10 mouse cellular contexts compared by ENCODE assay signal in the genomic region with DNA sequence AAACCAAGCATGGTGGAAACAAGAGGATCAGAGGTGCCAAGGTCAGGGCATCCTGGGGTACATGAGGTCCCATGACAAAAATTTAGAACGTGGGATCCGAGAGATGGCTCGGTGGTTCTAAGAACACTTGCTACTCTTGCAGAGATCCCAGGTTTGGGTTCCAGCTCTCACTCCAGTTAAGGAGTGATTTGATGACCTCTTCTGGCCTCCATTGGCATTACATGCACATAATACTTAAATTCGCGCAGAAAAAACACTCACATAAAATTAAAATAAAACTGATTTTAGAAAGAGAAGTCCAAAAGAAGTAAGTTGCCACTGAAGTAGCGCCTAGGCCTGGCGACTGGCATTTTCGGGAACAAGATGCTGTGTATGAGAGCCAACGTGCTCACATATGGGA. TPM values are rescaled to one million over a fixed set of nuclear protein-coding genes. Genes with fewer than 3 reads are reported as not detected.
DNase-seq lines count a peak whose midpoint lies in the region; ATAC-seq and TF ChIP-seq lines count a peak whose summit lies in the region.
"Had no signal": no experiment of that assay in that cellular context is flagged by ENCODE, and none has a peak within 500 bp of the region (broad histone marks: within the 10 kb centered on the region; RNA-seq: fewer than 3 reads in every experiment).

No protein-coding gene starts in this region.

- no peak overlapping the region for H3K4me3 ChIP-seq in heart, postnatal 0 days (ENCODE audit: low read depth, low read length)
- no peak overlapping the region for H3K4me3 ChIP-seq in heart, embryonic 10.5 days
- H3K4me3 ChIP-seq: hindbrain, embryonic 15.5 days; neural tube, embryonic 12.5 days had no signal

- no peaks in the 10 kb centered on the region for H3K27me3 ChIP-seq in heart, postnatal 0 days (ENCODE audit: control insufficient read depth, insufficient read depth, low read length)
- peaks cover 5% of the 10 kb centered on the region; the same call in 1 of the 2 replicates for H3K27me3 ChIP-seq in heart, embryonic 10.5 days (ENCODE audit: insufficient read depth, poor library complexity, severe bottlenecking)
- H3K27me3 ChIP-seq: hindbrain, embryonic 15.5 days; neural tube, embryonic 12.5 days had no signal

- no peak overlapping the region for H3K27ac ChIP-seq in heart, postnatal 0 days (ENCODE audit: low read depth)
- H3K27ac ChIP-seq in heart, embryonic 10.5 days, result no peak overlapping the region
- H3K27ac ChIP-seq: hindbrain, embryonic 15.5 days; neural tube, embryonic 12.5 days had no signal

- H3K36me3 ChIP-seq in heart, postnatal 0 days (replicated peaks; ENCODE audit: control insufficient read depth, insufficient read depth, low read length), result no peaks in the 10 kb centered on the region
- no peaks in the 10 kb centered on the region for H3K36me3 ChIP-seq in heart, embryonic 10.5 days
- H3K36me3 ChIP-seq: hindbrain, embryonic 15.5 days; neural tube, embryonic 12.5 days had no signal

- 49% methylated on average over 9 of the region's 9 CpGs for WGBS in heart, postnatal 0 days
- 66% methylated on average over 9 of the region's 9 CpGs for WGBS in heart, embryonic 10.5 days

- no peaks in the 10 kb centered on the region for H3K9me3 ChIP-seq in heart, postnatal 0 days (replicated peaks; ENCODE audit: control insufficient read depth, low read length)
- no peaks in the 10 kb centered on the region for H3K9me3 ChIP-seq in heart, embryonic 10.5 days
- H3K9me3 ChIP-seq: hindbrain, embryonic 15.5 days; neural tube, embryonic 12.5 days had no signal

- H3K4me2 ChIP-seq in heart, postnatal 0 days (ENCODE audit: low read depth, low read length), result no peak overlapping the region
- H3K4me2 ChIP-seq: hindbrain, embryonic 15.5 days; neural tube, embryonic 12.5 days had no signal

- no peaks in the 10 kb centered on the region for H3K4me1 ChIP-seq in heart, postnatal 0 days (ENCODE audit: control insufficient read depth, insufficient read depth)
- no peaks in the 10 kb centered on the region for H3K4me1 ChIP-seq in heart, embryonic 10.5 days
- H3K4me1 ChIP-seq: hindbrain, embryonic 15.5 days; neural tube, embryonic 12.5 days had no signal

- TF ChIP-seq POLR2A in brain, embryonic 14.5 days (IDR thresholded peaks at IDR 0.05; ENCODE audit: borderline replicate concordance, extremely low read depth, insufficient read depth, insufficient read length, poor library complexity, severe bottlenecking), result no peak

- TF ChIP-seq CTCF in heart, postnatal 0 days (IDR thresholded peaks at IDR 0.05; ENCODE audit: low read depth), result peak; percentile 50
- peak; percentile 38; the same call in 1 of the 2 replicates for TF ChIP-seq CTCF in brain, embryonic 14.5 days (IDR thresholded peaks at IDR 0.05; ENCODE audit: borderline replicate concordance, extremely low read depth, insufficient read depth, insufficient read length)

- peak; percentile 42 for DNase-seq in heart, postnatal 0 days (ENCODE audit: low spot score)
- no peak for DNase-seq in heart, embryonic 10.5 days (ENCODE audit: low spot score)
- peak; percentile 29 for DNase-seq in ovary, postnatal 14 days (ENCODE audit: low spot score)
- DNase-seq in ovary, adult 18-20 months (ENCODE audit: low spot score), result no peak
- peak; percentile 71 for DNase-seq in brain, embryonic 14.5 days (ENCODE audit: low read depth)
- DNase-seq in left cerebral cortex, postnatal 14 days (ENCODE audit: low spot score in 2 of 2), result peak; percentile 63 to 66
- DNase-seq in spleen, postnatal 36 days (ENCODE audit: low spot score in 2 of 2), result no peak

- ATAC-seq in heart, postnatal 0 days (ENCODE audit: insufficient read depth, low read depth), result no peak
- no peak for ATAC-seq in activated CD4-positive, CD25-positive, alpha-beta regulatory T cell, adult 4 months

- intact Hi-C loops in left cerebral cortex, postnatal 14 days (cut with DNase I), result loop anchor here (5.0 kb wide), 1 partner anchor 187 kb away; no protein-coding TSS in a partner anchor

- no peak overlapping the region for H3K9ac ChIP-seq in heart, postnatal 0 days (replicated peaks; ENCODE audit: low read depth, low read length)
- H3K9ac ChIP-seq: hindbrain, embryonic 15.5 days; neural tube, embryonic 12.5 days had no signal

- TF ChIP-seq EP300 in heart, postnatal 0 days (IDR thresholded peaks at IDR 0.05; ENCODE audit: low read depth), result no peak

RNA-seq across cellular contexts. Expression of gene BC051019, which starts 4.4 kb away (rescaled TPM):
- 0.27 TPM in 1 of 2 replicates, not detected in the other for total RNA-seq in heart, postnatal 0 days (2014; rRNA removed; ENCODE audit: low replicate concordance)
- 0.48 TPM in 1 of 2 replicates, not detected in the other for polyA plus RNA-seq in heart, postnatal 0 days (2015; fragmentation: Nextera tagmentation; extraction: Ambion mirVana)
- 0.11 TPM in 1 of 2 replicates, not detected in the other for polyA plus RNA-seq in heart, embryonic 10.5 days (2016; fragmentation: Nextera tagmentation; extraction: Ambion mirVana)
- polyA plus RNA-seq in brain, embryonic 14.5 days (2012; rRNA removed), result 0.26 and 0.32 TPM in 2 replicates
- not detected for total RNA-seq in left cerebral cortex, postnatal 14 days (2021)
- under 1 TPM in 1 of 2 experiments, not detected in 1; 0.26 TPM for polyA plus RNA-seq in activated CD4-positive, CD25-positive, alpha-beta regulatory T cell, adult 4 months (2017; shearing (Covaris generic))
- polyA plus RNA-seq: neural tube, embryonic 12.5 days had no signal

RNA-seq across cellular contexts. Expression of gene Ascl3, which starts 12.2 kb away (rescaled TPM):
- not detected in 2 replicates for total RNA-seq in heart, postnatal 0 days (2014; rRNA removed; ENCODE audit: low replicate concordance)
- polyA plus RNA-seq in heart, postnatal 0 days (2015; fragmentation: Nextera tagmentation; extraction: Ambion mirVana), result 0.34 TPM in 1 of 2 replicates, not detected in the other
- polyA plus RNA-seq in heart, embryonic 10.5 days (2016; fragmentation: Nextera tagmentation; extraction: Ambion mirVana), result not detected in 2 replicates
- polyA plus RNA-seq in brain, embryonic 14.5 days (2012; rRNA removed), result 0.11 and 0.14 TPM in 2 replicates
- not detected for total RNA-seq in left cerebral cortex, postnatal 14 days (2021)
- polyA plus RNA-seq in activated CD4-positive, CD25-positive, alpha-beta regulatory T cell, adult 4 months (2017; shearing (Covaris generic)), result not detected
- polyA plus RNA-seq: hindbrain, embryonic 15.5 days; neural tube, embryonic 12.5 days had no signal

RNA-seq across cellular contexts. Expression of gene Akip1, which starts 15.8 kb away (rescaled TPM):
- total RNA-seq in heart, postnatal 0 days (2014; rRNA removed; ENCODE audit: low replicate concordance), result 6.9 and 14.8 TPM in 2 replicates
- polyA plus RNA-seq in heart, postnatal 0 days (2015; fragmentation: Nextera tagmentation; extraction: Ambion mirVana), result 29.5 and 32.7 TPM in 2 replicates
- 32.5 and 34.6 TPM in 2 replicates for polyA plus RNA-seq in heart, embryonic 10.5 days (2016; fragmentation: Nextera tagmentation; extraction: Ambion mirVana)
- 11.1 and 12.0 TPM in 2 replicates for polyA plus RNA-seq in brain, embryonic 14.5 days (2012; rRNA removed)
- total RNA-seq in left cerebral cortex, postnatal 14 days (2021), result 1 to 10 TPM; 3.9 to 4.5 TPM
- 10 to 100 TPM; 25.5 to 35.6 TPM for polyA plus RNA-seq in activated CD4-positive, CD25-positive, alpha-beta regulatory T cell, adult 4 months (2017; shearing (Covaris generic))

RNA-seq across cellular contexts. Expression of gene St5, which starts 15.9 kb away (rescaled TPM):
- 58.8 and 60.7 TPM in 2 replicates for total RNA-seq in heart, postnatal 0 days (2014; rRNA removed; ENCODE audit: low replicate concordance)
- polyA plus RNA-seq in heart, postnatal 0 days (2015; fragmentation: Nextera tagmentation; extraction: Ambion mirVana), result 26.9 and 28.8 TPM in 2 replicates
- 37.7 and 39.9 TPM in 2 replicates for polyA plus RNA-seq in heart, embryonic 10.5 days (2016; fragmentation: Nextera tagmentation; extraction: Ambion mirVana)
- polyA plus RNA-seq in brain, embryonic 14.5 days (2012; rRNA removed), result 17.6 and 26.6 TPM in 2 replicates
- 10 to 100 TPM; 14.1 to 16.8 TPM for total RNA-seq in left cerebral cortex, postnatal 14 days (2021)
- 1 to 10 TPM; 1.3 to 1.7 TPM for polyA plus RNA-seq in activated CD4-positive, CD25-positive, alpha-beta regulatory T cell, adult 4 months (2017; shearing (Covaris generic))

RNA-seq across cellular contexts. Expression of gene Tmem9b, which starts 33.4 kb away (rescaled TPM):
- total RNA-seq in heart, postnatal 0 days (2014; rRNA removed; ENCODE audit: low replicate concordance), result 111 and 142 TPM in 2 replicates
- polyA plus RNA-seq in heart, postnatal 0 days (2015; fragmentation: Nextera tagmentation; extraction: Ambion mirVana), result 72.9 and 74.8 TPM in 2 replicates
- 45.9 and 58.4 TPM in 2 replicates for polyA plus RNA-seq in heart, embryonic 10.5 days (2016; fragmentation: Nextera tagmentation; extraction: Ambion mirVana)
- 64.2 and 69.0 TPM in 2 replicates for polyA plus RNA-seq in brain, embryonic 14.5 days (2012; rRNA removed)
- 10 to 100 TPM; 81.0 to 81.5 TPM for total RNA-seq in left cerebral cortex, postnatal 14 days (2021)
- 100 to 1,000 TPM; 118 to 122 TPM for polyA plus RNA-seq in activated CD4-positive, CD25-positive, alpha-beta regulatory T cell, adult 4 months (2017; shearing (Covaris generic))

Comparison
In these comparisons a context has a peak if more than half of its experiments do, and no peak if none do; other contexts are left out.
1. DNase-seq: peak in heart, postnatal 0 days (single experiment), ovary, postnatal 14 days (single experiment), brain, embryonic 14.5 days (single experiment) and left cerebral cortex, postnatal 14 days (2 of 2); none in heart, embryonic 10.5 days (single experiment), ovary, adult 18-20 months (single experiment) and spleen, postnatal 36 days (0 of 2).